Mouse (Mus musculus): Measurements from ENCODE around the gene Tmem97.
"Not testable (repeated sequence)": the region's sequence is repeated elsewhere in the genome, so short reads cannot be mapped to it uniquely, and the experiment has no call there.

- not testable (repeated sequence) for TF ChIP-seq CTCF (conservative IDR thresholded peaks at IDR 0.05; ENCODE audit: insufficient read depth, insufficient read length, low read depth, low read length); POLR2A (IDR thresholded peaks at IDR 0.05; ENCODE audit: low read depth, low read length)
Observed at GRCm38 (mm10) chr11:78574031-78574430, 23.5 kb upstream of the Tmem97 start.
